Mouse (Mus musculus) hindbrain, postnatal 0 days (tissue): ENCODE results near the gene Hist1h2bf. TPM values are rescaled to one million over a fixed set of nuclear protein-coding genes. Genes with fewer than 3 reads are reported as not detected.
"Not testable (repeated sequence)": the region's sequence is repeated elsewhere in the genome, so short reads cannot be mapped to it uniquely, and the experiment has no call there.

Experiments
- ATAC-seq: fragments of 200-750 bp; cut with Nextera tagmentation; 2 replicates; pipeline ENCODE4 v1.8.0; 2017; ENCODE audit warnings: mild to moderate bottlenecking, moderate TSS enrichment, moderate library complexity
- DNase-seq: peaks from one replicate; pipeline ENCODE4 v3.0.0-alpha.2; 2015; ENCODE audit warnings: low spot score
- H3K27ac ChIP-seq: fragments of 300-500 bp; sonication (generic); 2 replicates; pipeline ENCODE4 v1.5.1; 2014; ENCODE audit warnings: mild to moderate bottlenecking
- H3K27me3 ChIP-seq: fragments of 300-500 bp; sonication (generic); 2 replicates; pipeline ENCODE4 v1.6.1; 2014; ENCODE audit warnings: low read length, mixed read lengths; ENCODE audit not compliant: insufficient read depth
- H3K36me3 ChIP-seq: fragments of 300-500 bp; sonication (generic); 2 replicates; pipeline ENCODE4 v1.6.1; 2014; ENCODE audit warnings: low read length, mixed read lengths; ENCODE audit not compliant: insufficient read depth
- H3K4me1 ChIP-seq: fragments of 300-500 bp; sonication (generic); 2 replicates; pipeline ENCODE4 v1.6.1; 2014; ENCODE audit warnings: antibody characterized with exemption, low read length, mixed read lengths; ENCODE audit not compliant: insufficient read depth
- H3K4me2 ChIP-seq: fragments of 300-500 bp; sonication (generic); 2 replicates; pipeline ENCODE4 v1.6.1; 2014; ENCODE audit warnings: low read depth, mild to moderate bottlenecking, low read length, moderate library complexity, mixed read lengths
- H3K4me3 ChIP-seq: fragments of 300-500 bp; sonication (generic); 2 replicates; pipeline ENCODE4 v1.5.1; 2014; ENCODE audit warnings: low read length
- H3K9ac ChIP-seq: fragments of 300-500 bp; sonication (generic); replicated peaks from 2 replicates; pipeline ENCODE4 v1.6.1; 2014; ENCODE audit warnings: mild to moderate bottlenecking, low read length, moderate library complexity, mixed read lengths
- H3K9me3 ChIP-seq: fragments of 300-500 bp; sonication (generic); 2 replicates; pipeline ENCODE4 v1.6.1; 2016; ENCODE audit warnings: low read length, mixed read lengths
- CTCF ChIP-seq: IDR thresholded peaks from 2 replicates; pipeline ENCODE4 v1.5.1; 2016; ENCODE audit warnings: antibody characterized with exemption, control low read depth, low read depth
- WGBS: fragments of 180-500 bp; shearing (Covaris S2); extraction: QIAGEN DNeasy Blood & Tissue Kit; methylation state at CpG from one replicate; pipeline ENCODE4 v1.1.7; 2014; 5-methylcytosine and 5-hydroxymethylcytosine counted together
- polyA plus RNA-seq: library from polyadenylated mRNA; unstranded; fragments of >200 nt; fragmentation: Nextera tagmentation; extraction: Ambion mirVana; gene quantifications from 2 replicates; pipeline ENCODE4 v1.2.1, GENCODE M21; 2015
- total RNA-seq: library from RNA; depleted of rRNA; stranded (reverse); fragments of >200 nt; gene quantifications from 2 replicates; pipeline ENCODE4 v1.2.3, GENCODE M21; 2014

The Hist1h2bf gene
- total and polyA plus RNA-seq, 2 experiments from 2014 or later, result 1.3 to 695 TPM

GRCm38 (mm10) chr13:23591206-23591605 is 17.2 kb upstream of the Hist1h2bf start:
- Histone ChIP-seq H3K9me3 (no peaks in the 10 kb centered on the region), H3K27ac (no peak overlapping the region), H3K4me2 (no peak overlapping the region), H3K4me3 (no peak overlapping the region), H3K36me3 (no peaks in the 10 kb centered on the region), H3K27me3 (no peaks in the 10 kb centered on the region), H3K9ac (no peak overlapping the region), H3K4me1 (no peaks in the 10 kb centered on the region)
- ATAC-seq (no peak), DNase-seq (no peak)
- 95% methylated on average over 7 of the region's 7 CpGs for WGBS
- no peak for TF ChIP-seq CTCF

GRCm38 (mm10) chr13:23586940-23587225 is 12.9 kb upstream of the Hist1h2bf start:
- DNase-seq (no peak), ATAC-seq (no peak)
- H3K4me3 ChIP-seq, result peak overlapping the region; percentile 49
- H3K4me1 ChIP-seq, result peaks cover 6% of the 10 kb centered on the region; the same call in 1 of the 2 replicates
- peak overlapping the region; percentile 21; the same call in 1 of the 2 replicates for H3K9ac ChIP-seq
- peak overlapping the region; percentile 67; the same call in 1 of the 2 replicates for H3K27ac ChIP-seq
- no peaks in the 10 kb centered on the region for H3K36me3 ChIP-seq
- no peaks in the 10 kb centered on the region for H3K27me3 ChIP-seq
- WGBS, result 0% methylated on average over 1 of the region's 1 CpGs
- H3K9me3 ChIP-seq, result no peaks in the 10 kb centered on the region
- H3K4me2 ChIP-seq, result peak overlapping the region; percentile 94
- no peak for TF ChIP-seq CTCF

GRCm38 (mm10) chr13:23586099-23586939 is 12.3 kb upstream of the Hist1h2bf start:
- TF ChIP-seq CTCF, result no peak
- no peaks in the 10 kb centered on the region for H3K27me3 ChIP-seq
- H3K4me2 ChIP-seq, result peak overlapping the region; percentile 94
- H3K4me1 ChIP-seq, result peaks cover 8% of the 10 kb centered on the region; the same call in 1 of the 2 replicates
- peak overlapping the region; percentile 49 for H3K4me3 ChIP-seq
- H3K9me3 ChIP-seq, result no peaks in the 10 kb centered on the region
- peak; percentile 24 for DNase-seq
- no peak for ATAC-seq
- no peaks in the 10 kb centered on the region for H3K36me3 ChIP-seq
- peak overlapping the region; percentile 67 for H3K27ac ChIP-seq
- 1% methylated on average over 22 of the region's 22 CpGs for WGBS
- H3K9ac ChIP-seq, result peak overlapping the region; percentile 21

- DNase-seq (peak; percentile 91), ATAC-seq (peak; percentile 89)
- Histone ChIP-seq H3K4me2 (peak overlapping the region; percentile 94), H3K4me3 (peak overlapping the region; percentile 49), H3K9ac (peak overlapping the region; percentile 68), H3K27ac (peak overlapping the region; percentile 92)
- H3K27me3 ChIP-seq, H3K9me3 ChIP-seq, H3K4me1 ChIP-seq, H3K36me3 ChIP-seq: not testable (repeated sequence)
- under 1% methylated on average over 18 of the region's 36 CpGs for WGBS
Measured at GRCm38 (mm10) chr13:23585442-23586098, 11.6 kb upstream of the Hist1h2bf start.

- TF ChIP-seq CTCF, result no peak
- H3K4me1 ChIP-seq, result peaks cover 8% of the 10 kb centered on the region; the same call in 1 of the 2 replicates
- peak overlapping the region; percentile 68 for H3K9ac ChIP-seq
- H3K27me3 ChIP-seq, result no peaks in the 10 kb centered on the region
- peak overlapping the region; percentile 94 for H3K4me2 ChIP-seq
- WGBS, result under 1% methylated on average over 21 of the region's 21 CpGs
- peak overlapping the region; percentile 92 for H3K27ac ChIP-seq
- H3K36me3 ChIP-seq, result no peaks in the 10 kb centered on the region
- peak overlapping the region; percentile 49 for H3K4me3 ChIP-seq
- H3K9me3 ChIP-seq, result no peaks in the 10 kb centered on the region
- peak; percentile 72 for DNase-seq
- 0 out of 2 replicates have a peak, but pooled peaks have one; percentile 19 for ATAC-seq
Measured at GRCm38 (mm10) chr13:23585029-23585441, 11.0 kb upstream of the Hist1h2bf start.

- no peak for DNase-seq
- H3K9ac ChIP-seq, result peak overlapping the region; percentile 68
Measured at GRCm38 (mm10) chr13:23584331-23584730, 10.3 kb upstream of the Hist1h2bf start.

More at GRCm38 (mm10) chr13:23584331-23584730, 10.3 kb upstream of the Hist1h2bf start:
- peak overlapping the region; percentile 92 for H3K27ac ChIP-seq
- H3K27me3 ChIP-seq, result no peaks in the 10 kb centered on the region
- no peaks in the 10 kb centered on the region for H3K36me3 ChIP-seq
- H3K4me3 ChIP-seq, result peak overlapping the region; percentile 49
- H3K4me1 ChIP-seq, result peaks cover 8% of the 10 kb centered on the region; the same call in 1 of the 2 replicates
- no peak for TF ChIP-seq CTCF
- H3K9me3 ChIP-seq, result no peaks in the 10 kb centered on the region
- ATAC-seq, result no peak
- H3K4me2 ChIP-seq, result peak overlapping the region; percentile 94
